Mouse (Mus musculus): ENCODE data around the gene Gm14214.

Gm14214 gene

DNA sequence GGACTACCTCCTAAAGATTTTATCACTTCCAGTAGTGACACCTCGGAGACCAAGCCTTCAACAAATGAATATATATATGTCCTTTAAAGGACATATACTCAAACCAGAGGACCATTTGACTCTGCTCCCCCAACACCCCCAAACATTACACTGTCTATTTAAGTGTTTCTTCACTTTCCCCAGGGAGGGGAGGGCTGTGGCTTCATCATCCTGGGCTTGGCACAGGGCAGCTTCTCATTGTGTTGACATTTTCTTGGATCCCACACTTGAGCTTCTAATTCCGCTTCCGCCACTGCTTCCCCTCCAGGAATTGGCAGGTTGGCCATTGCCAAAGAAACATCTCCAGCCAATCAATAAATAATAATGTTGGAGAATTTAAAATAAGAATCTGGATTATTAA is 39.0 kb downstream of the Gm14214 start:
- no peak for DNase-seq (ENCODE audit: low spot score in 2 of 2)

DNA sequence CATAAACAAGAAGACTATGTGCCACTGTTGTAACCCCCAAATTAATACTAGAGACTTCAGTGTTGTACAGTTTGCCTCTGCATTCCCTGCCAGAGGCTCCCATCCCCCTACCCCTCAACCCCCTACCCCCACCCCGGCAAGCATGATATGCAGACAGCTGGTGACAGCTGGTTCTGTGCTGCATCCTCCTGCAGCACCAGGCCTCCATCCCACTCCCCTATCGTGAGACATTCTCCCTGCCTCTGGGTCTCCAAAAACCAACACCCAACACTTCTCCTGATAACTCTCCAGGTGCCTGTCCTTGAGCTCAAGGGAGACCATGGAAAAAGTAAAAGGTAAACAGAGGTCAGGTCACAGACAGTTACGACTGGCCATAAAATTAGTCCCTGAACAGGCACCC is 40.1 kb downstream of the Gm14214 start:
- no peak for DNase-seq (ENCODE audit: low spot score in 2 of 2)

DNA sequence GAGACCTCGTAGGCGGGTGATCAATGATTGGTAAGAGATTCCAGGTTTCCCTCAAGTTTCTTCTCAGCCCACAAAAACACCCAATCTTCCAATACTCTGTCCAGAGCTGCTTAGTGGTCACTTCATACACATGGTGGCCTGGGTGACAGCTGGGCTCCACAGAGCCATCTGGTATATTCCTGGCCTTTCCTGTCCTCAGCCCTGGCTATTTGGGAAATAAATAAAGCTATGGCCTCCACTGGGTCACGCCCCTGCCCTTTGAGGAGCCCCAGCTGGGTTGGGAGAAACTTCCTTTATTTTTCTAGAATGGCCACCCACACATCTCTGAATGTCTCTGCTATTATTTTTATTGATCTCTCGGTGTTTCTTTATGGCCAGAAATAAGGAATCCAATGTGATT is 46.4 kb downstream of the Gm14214 start:
- DNase-seq (ENCODE audit: low spot score in 2 of 2), result no peak

DNA sequence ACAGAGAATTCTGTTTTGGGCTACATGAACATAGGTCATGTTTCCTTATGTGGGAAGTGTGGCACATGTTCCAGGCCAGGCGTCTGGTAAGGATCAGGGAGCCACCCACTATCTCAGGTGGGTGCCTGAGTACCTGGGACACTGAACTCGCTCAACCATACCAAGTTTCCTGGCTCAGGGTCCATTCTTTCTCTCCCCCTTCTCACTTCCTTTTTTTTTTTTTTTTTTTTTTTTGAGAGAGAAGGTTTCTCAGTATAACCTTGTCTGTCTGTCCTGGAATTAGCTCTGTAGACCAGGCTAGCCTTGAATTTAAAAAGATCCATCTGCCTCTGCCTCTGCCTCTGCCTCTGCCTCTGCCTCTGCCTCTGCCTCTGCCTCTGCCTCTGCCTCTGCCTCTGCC is 49.5 kb downstream of the Gm14214 start:
- DNase-seq (ENCODE audit: low spot score in 2 of 2), result no peak

Measured in urinary bladder, postnatal 4 days (tissue).